Mouse (Mus musculus) ES-E14 (cell line): ENCODE results near the gene Nek6. TPM values are rescaled to one million over a fixed set of nuclear protein-coding genes. Genes with fewer than 3 reads are reported as not detected.

Experiments used
- DNase-seq: peaks from one replicate; pipeline ENCODE4 v3.0.0-alpha.2; 2013; ENCODE audit warnings: low read depth, low spot score
- H3K27ac ChIP-seq: 2 replicates; pipeline ENCODE4 v1.5.1; 2012; ENCODE audit warnings: low read depth, mild to moderate bottlenecking, low read length, moderate library complexity, mixed read lengths; ENCODE audit not compliant: poor library complexity, insufficient read depth, severe bottlenecking
- H3K36me3 ChIP-seq: 2 replicates; pipeline ENCODE4 v1.6.1; 2012; ENCODE audit warnings: mild to moderate bottlenecking, low read length, moderate library complexity, mixed read lengths; ENCODE audit not compliant: control insufficient read depth, poor library complexity, insufficient read depth, severe bottlenecking
- H3K4me1 ChIP-seq, 2 experiments: fragments of 150-350 bp in 1 of 2; sonication (generic) in 1 of 2; 2 replicates each; pipeline ENCODE4 v1.6.1; 2012; ENCODE audit warnings: low read length in 2 of 2, mild to moderate bottlenecking in 1 of 2, mixed read lengths in 1 of 2; ENCODE audit not compliant: control insufficient read depth in 2 of 2, insufficient read depth in 2 of 2, poor library complexity in 1 of 2
- H3K4me3 ChIP-seq, 2 experiments: fragments of 150-350 bp in 1 of 2; sonication (generic) in 1 of 2; 2 replicates each; pipeline ENCODE4 v1.5.1; 2012; ENCODE audit warnings: low read length in 2 of 2, low read depth in 1 of 2, mild to moderate bottlenecking in 1 of 2, mixed read lengths in 1 of 2; ENCODE audit not compliant: insufficient read depth in 1 of 2, poor library complexity in 1 of 2, severe bottlenecking in 1 of 2
- H3K9ac ChIP-seq: 2 replicates; pipeline ENCODE4 v1.6.1; 2012; ENCODE audit warnings: low read depth, mild to moderate bottlenecking, low read length, mixed read lengths; ENCODE audit not compliant: poor library complexity, insufficient read depth, severe bottlenecking
- H3K9me3 ChIP-seq: fragments of 150-350 bp; sonication (generic); 2 replicates; pipeline ENCODE4 v1.6.1; 2012; ENCODE audit warnings: low read depth, mild to moderate bottlenecking, low read length; ENCODE audit not compliant: control insufficient read depth, insufficient read depth
- CHD2 ChIP-seq: IDR thresholded peaks from 2 replicates; pipeline ENCODE4 v1.6.1; 2014; ENCODE audit warnings: mild to moderate bottlenecking, low read depth, low read length, inconsistent platforms
- HCFC1 ChIP-seq: IDR thresholded peaks from 2 replicates; pipeline ENCODE4 v1.6.1; 2012; ENCODE audit warnings: low read length, inconsistent platforms, borderline replicate concordance; ENCODE audit not compliant: insufficient read depth
- MAFK ChIP-seq: IDR thresholded peaks from 2 replicates; pipeline ENCODE4 v1.6.1; 2014; ENCODE audit warnings: mild to moderate bottlenecking, low read depth, low read length, inconsistent platforms; ENCODE audit not compliant: insufficient read depth
- ZC3H11A ChIP-seq: IDR thresholded peaks from 2 replicates; pipeline ENCODE4 v1.6.1; 2012; ENCODE audit warnings: low read depth, mild to moderate bottlenecking, inconsistent platforms, low read length, borderline replicate concordance
- ZNF384 ChIP-seq: IDR thresholded peaks from 2 replicates; pipeline ENCODE4 v1.6.1; 2012; ENCODE audit warnings: low read depth, low read length, inconsistent platforms
- in situ Hi-C, 2 experiments: fragments of 600-800 bp; cut with MboI; formaldehyde crosslinking; loops; one replicate each; pipeline ENCODE4 v1.15.1; 2025; ENCODE audit warnings: low sequenced_read_pairs in 2 of 2, inconsistent platforms in 1 of 2; ENCODE audit not compliant: unreplicated experiment in 2 of 2
- total RNA-seq: library from RNA; depleted of rRNA; stranded (reverse); fragments of 300-350 nt; gene quantifications from 2 replicates; pipeline ENCODE4 v1.2.3, GENCODE M21; 2012

Nek6 gene
- total RNA-seq, 1 experiment = 16.9 TPM

DNA sequence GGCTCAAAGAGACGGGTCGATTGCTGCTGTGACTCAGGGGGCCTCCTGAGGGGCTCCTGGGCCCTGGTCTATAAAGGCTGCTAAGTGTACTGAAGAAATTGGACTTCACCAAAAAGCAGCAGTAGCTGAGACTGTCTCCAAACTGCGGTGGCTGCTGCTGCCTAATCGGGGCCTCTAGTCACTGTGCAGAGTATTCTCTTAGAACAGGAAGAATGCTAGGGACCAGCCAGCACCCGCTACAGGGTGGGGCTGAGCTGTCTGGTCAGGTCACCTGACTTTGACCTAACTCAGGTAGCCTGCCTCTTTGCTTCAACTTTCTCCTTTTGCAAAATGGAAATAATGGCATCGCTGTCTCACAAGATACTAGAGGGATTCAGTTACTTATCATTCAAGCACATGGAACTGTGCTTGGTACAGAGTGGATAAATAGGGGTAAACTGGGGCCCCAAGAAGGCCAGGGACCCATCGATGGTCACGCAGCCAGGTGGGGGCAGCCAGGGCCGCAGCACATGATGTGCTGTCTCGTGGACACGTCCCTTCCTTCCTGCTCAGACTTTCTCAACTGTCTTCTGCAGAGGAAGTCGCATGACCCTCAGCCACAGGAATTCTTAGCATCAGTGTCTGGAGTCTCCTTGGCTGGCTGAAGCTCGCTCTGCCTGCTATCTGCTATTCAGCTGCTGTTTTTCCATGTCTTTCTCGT is 24.2 kb downstream of the Nek6 start:
- no peak for DNase-seq
- H3K9me3 ChIP-seq = no peaks in the 10 kb centered on the region
- no peak overlapping the region for H3K9ac ChIP-seq
- no peaks in the 10 kb centered on the region for H3K36me3 ChIP-seq
- no peak for TF ChIP-seq ZC3H11A
- TF ChIP-seq CHD2 = no peak
- no peak for TF ChIP-seq ZNF384
- TF ChIP-seq HCFC1 = no peak
- TF ChIP-seq MAFK = no peak
- in situ Hi-C loops = no loop called here
- no peak overlapping the region for H3K4me3 ChIP-seq
- peaks cover 8 to 24% of the 10 kb centered on the region in 2 experiments; a peak in 2 of 4 replicates for H3K4me1 ChIP-seq
- H3K27ac ChIP-seq = no peak overlapping the region

DNA sequence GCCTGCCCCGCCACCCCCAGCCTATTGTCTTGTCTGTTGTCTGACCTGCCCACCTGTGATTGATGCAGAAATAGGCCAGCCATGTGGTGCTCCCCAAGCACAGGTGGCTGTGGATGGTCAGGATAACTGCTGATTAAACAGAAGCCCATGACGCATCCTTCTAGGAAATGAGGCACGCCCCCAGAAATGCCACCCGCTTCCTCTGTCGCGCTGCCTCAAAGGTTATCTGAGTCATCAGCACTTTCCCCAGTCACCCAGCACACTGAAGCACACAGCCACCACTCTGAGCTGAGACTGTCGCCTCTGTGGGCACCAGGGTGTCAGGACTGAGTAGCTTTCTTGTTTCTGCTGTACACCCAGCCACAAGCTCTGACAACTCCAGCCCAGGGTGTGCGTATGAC is 24.9 kb downstream of the Nek6 start:
- TF ChIP-seq ZNF384 (no peak), MAFK (0 out of 2 replicates have a peak, but pooled peaks have one; percentile 11)
- peaks cover 8 to 24% of the 10 kb centered on the region in 2 experiments; a peak in 2 of 4 replicates for H3K4me1 ChIP-seq
- no peak for DNase-seq
- in situ Hi-C loops = no loop called here
- no peak overlapping the region for H3K27ac ChIP-seq
- H3K9me3 ChIP-seq = no peaks in the 10 kb centered on the region
- no peak overlapping the region for H3K9ac ChIP-seq
- H3K36me3 ChIP-seq = no peaks in the 10 kb centered on the region
- no peak overlapping the region for H3K4me3 ChIP-seq

DNA sequence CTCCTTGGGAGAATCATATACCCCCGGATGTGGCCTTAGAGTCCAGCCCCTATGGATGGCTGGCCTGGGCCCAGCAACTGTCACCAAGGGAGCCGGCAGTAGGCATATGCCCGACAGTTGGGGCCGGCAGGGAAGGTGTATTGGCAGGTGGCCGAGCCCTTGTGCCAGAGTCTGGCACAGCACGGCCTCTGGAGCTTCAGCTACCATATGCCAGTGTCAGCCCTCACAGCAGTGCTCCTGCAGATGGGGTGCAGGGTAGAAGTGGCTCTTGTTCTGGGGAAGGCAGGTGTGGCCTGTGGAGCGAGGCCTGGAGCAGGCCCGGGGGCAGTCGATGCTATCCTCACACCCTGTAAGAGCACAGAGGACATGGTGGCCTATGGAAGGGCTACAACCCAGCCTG is 28.2 kb downstream of the Nek6 start:
- no peak for DNase-seq
- in situ Hi-C loops = no loop called here
- Histone ChIP-seq H3K4me3 (no peak overlapping the region), H3K27ac (no peak overlapping the region), H3K9me3 (no peaks in the 10 kb centered on the region), H3K36me3 (no peaks in the 10 kb centered on the region), H3K9ac (no peak overlapping the region), H3K4me1 (peaks cover 14 to 35% of the 10 kb centered on the region in 2 experiments; a peak in 3 of 4 replicates)
- TF ChIP-seq ZC3H11A = no peak
- TF ChIP-seq ZNF384 = no peak
- TF ChIP-seq CHD2 = no peak
- no peak for TF ChIP-seq HCFC1
- TF ChIP-seq MAFK = no peak

DNA sequence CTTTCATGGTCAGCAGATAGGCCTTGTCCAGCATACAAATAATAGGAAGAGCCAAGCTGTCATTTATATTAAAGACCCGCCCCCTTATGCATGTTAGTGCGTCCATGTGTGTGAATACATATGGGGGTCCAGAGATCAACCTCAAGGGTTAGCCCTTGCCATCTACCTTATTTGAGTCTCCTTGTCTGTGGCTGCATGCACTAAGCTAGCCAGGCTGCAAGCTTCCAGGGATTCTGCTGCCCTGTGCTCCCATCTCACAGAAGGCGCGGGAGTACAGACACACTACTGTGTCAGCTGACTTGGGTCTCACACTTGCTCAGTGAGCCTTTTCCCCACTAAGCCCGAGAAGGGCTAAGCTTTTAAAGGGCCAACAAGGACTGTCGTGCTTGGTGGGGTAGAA is 29.2 kb downstream of the Nek6 start:
- no peak overlapping the region for H3K27ac ChIP-seq
- DNase-seq = no peak
- no peak overlapping the region for H3K4me3 ChIP-seq
- no peak overlapping the region for H3K9ac ChIP-seq
- no peak for TF ChIP-seq MAFK
- TF ChIP-seq CHD2 = no peak
- TF ChIP-seq HCFC1 = no peak
- no peak for TF ChIP-seq ZC3H11A
- TF ChIP-seq ZNF384 = no peak
- peaks cover 15 to 31% of the 10 kb centered on the region in 2 experiments for H3K4me1 ChIP-seq
- no peaks in the 10 kb centered on the region for H3K36me3 ChIP-seq
- in situ Hi-C loops = no loop called here
- H3K9me3 ChIP-seq = no peaks in the 10 kb centered on the region

DNA sequence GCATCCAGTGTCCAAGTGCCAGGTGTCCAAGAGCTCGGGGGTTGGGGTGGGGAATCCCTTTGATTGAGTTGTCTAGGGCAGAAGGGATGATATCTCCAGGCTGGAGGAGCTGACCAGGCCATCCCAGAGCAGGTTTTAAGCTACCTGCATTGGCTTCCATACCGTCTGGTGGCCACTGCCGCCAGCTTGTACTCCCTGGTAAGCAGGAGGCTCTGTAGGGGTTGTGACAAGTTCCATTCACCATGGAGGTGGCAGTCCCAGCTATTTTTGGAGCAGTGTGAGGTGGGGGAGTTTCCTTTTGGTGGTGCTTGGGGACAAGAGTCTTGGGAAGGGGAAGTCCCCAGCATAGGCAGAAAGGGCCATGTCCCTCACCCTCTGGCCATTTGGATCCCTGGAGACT is 29.7 kb downstream of the Nek6 start:
- in situ Hi-C loops = no loop called here
- no peak overlapping the region for H3K27ac ChIP-seq
- no peak overlapping the region for H3K4me3 ChIP-seq
- no peak for DNase-seq
- TF ChIP-seq HCFC1 (no peak), ZNF384 (no peak), ZC3H11A (no peak), MAFK (no peak), CHD2 (no peak)
- no peak overlapping the region for H3K9ac ChIP-seq
- H3K36me3 ChIP-seq = no peaks in the 10 kb centered on the region
- H3K9me3 ChIP-seq = no peaks in the 10 kb centered on the region
- H3K4me1 ChIP-seq = peaks cover 13 to 31% of the 10 kb centered on the region in 2 experiments
